27 mouse cellular contexts compared by ENCODE assay signal in the genomic region with DNA sequence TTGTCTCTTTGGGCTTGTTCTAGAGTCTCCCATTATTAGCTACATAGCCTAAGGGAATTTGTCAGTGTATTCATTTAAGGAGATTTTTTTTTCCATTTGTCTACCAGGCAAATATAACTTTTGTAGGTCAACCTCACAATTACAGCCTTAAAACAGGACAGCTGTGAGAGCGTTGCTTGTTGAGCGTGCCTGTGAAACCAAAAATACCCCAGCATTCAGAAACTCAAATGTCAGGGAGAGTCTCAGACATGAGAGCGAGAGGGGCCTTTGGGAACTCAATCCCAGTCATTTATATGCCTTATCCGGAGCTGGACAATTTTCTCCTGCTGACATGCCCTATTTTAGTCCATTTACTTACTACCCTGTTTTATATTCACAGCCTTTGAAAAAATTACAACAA.
A peak's percentile ranks its signal among the peaks of the same experiment; 100 is the strongest.
DNase-seq lines count a peak whose midpoint lies in the region; ATAC-seq and TF ChIP-seq lines count a peak whose summit lies in the region.
"Had no signal": no experiment of that assay in that cellular context is flagged by ENCODE, and none has a peak within 500 bp of the region (broad histone marks: within the 10 kb centered on the region; RNA-seq: fewer than 3 reads in every experiment).

No protein-coding gene starts in this region.

- H3K9ac ChIP-seq in kidney, postnatal 0 days (ENCODE audit: low read depth, low read length), result no peak overlapping the region
- H3K9ac ChIP-seq in kidney, embryonic 14.5 days (ENCODE audit: low read depth, low read length), result no peak overlapping the region
- H3K9ac ChIP-seq in midbrain, embryonic 11.5 days (ENCODE audit: low read length), result no peak overlapping the region
- no peak overlapping the region for H3K9ac ChIP-seq in midbrain, embryonic 15.5 days
- H3K9ac ChIP-seq: embryonic facial prominence, embryonic 12.5 days; forebrain, embryonic 12.5 days; forebrain, embryonic 15.5 days; heart, embryonic 12.5 days; heart, embryonic 15.5 days; hindbrain, embryonic 13.5 days; intestine, embryonic 15.5 days had no signal

- no peak for TF ChIP-seq POLR2A in myocyte (IDR thresholded peaks at IDR 0.05; ENCODE audit: insufficient read length, low read depth)

- H3K27me3 ChIP-seq in kidney, postnatal 0 days (ENCODE audit: insufficient read depth, low read length), result no peaks in the 10 kb centered on the region
- no peaks in the 10 kb centered on the region for H3K27me3 ChIP-seq in kidney, embryonic 14.5 days (ENCODE audit: control insufficient read depth, insufficient read depth, low read length)
- H3K27me3 ChIP-seq in midbrain, embryonic 11.5 days (ENCODE audit: control insufficient read depth, insufficient read depth, low read length), result no peaks in the 10 kb centered on the region
- H3K27me3 ChIP-seq in midbrain, embryonic 15.5 days (replicated peaks), result no peaks in the 10 kb centered on the region
- H3K27me3 ChIP-seq in myocyte (ENCODE audit: control insufficient read depth, insufficient read depth, insufficient read length), result no peaks in the 10 kb centered on the region
- H3K27me3 ChIP-seq: CH12.LX; embryonic facial prominence, embryonic 12.5 days; forebrain, embryonic 12.5 days; forebrain, embryonic 15.5 days; heart, embryonic 12.5 days; heart, embryonic 15.5 days; hindbrain, embryonic 13.5 days; intestine, embryonic 15.5 days; Patski had no signal

- H3K9me3 ChIP-seq in kidney, postnatal 0 days (replicated peaks; ENCODE audit: low read length), result no peaks in the 10 kb centered on the region
- no peaks in the 10 kb centered on the region for H3K9me3 ChIP-seq in kidney, embryonic 14.5 days (ENCODE audit: control insufficient read depth, low read length)
- H3K9me3 ChIP-seq in midbrain, embryonic 11.5 days (ENCODE audit: control insufficient read depth, low read length), result no peaks in the 10 kb centered on the region
- H3K9me3 ChIP-seq in midbrain, embryonic 15.5 days, result no peaks in the 10 kb centered on the region
- H3K9me3 ChIP-seq: embryonic facial prominence, embryonic 12.5 days; forebrain, embryonic 12.5 days; forebrain, embryonic 15.5 days; heart, embryonic 12.5 days; heart, embryonic 15.5 days; hindbrain, embryonic 10.5 days; hindbrain, embryonic 13.5 days; intestine, embryonic 15.5 days had no signal

- no peak for DNase-seq in frontal cortex, postnatal 14 days (ENCODE audit: low spot score in 2 of 2)
- peak; percentile 10 for DNase-seq in kidney, postnatal 0 days (ENCODE audit: low spot score)
- peak; percentile 79 for DNase-seq in midbrain, embryonic 11.5 days (ENCODE audit: low spot score, missing footprints)
- no peak for DNase-seq in adrenal gland, postnatal 4 days (ENCODE audit: low spot score in 2 of 2)
- DNase-seq: adrenal gland, postnatal 10 days; B cell, adult 2 months; cerebellum, adult 18-20 months; cerebellum, adult 9-10 months; cerebellum, postnatal 14 days; gastrocnemius, postnatal 36 days had no signal

- TF ChIP-seq CTCF in kidney, postnatal 0 days (IDR thresholded peaks at IDR 0.05; ENCODE audit: low read depth), result no peak

- H3K4me2 ChIP-seq in kidney, postnatal 0 days (ENCODE audit: low read length), result no peak overlapping the region
- H3K4me2 ChIP-seq in kidney, embryonic 14.5 days (replicated peaks; ENCODE audit: low read depth, low read length), result no peak overlapping the region
- no peak overlapping the region for H3K4me2 ChIP-seq in midbrain, embryonic 11.5 days
- no peak overlapping the region for H3K4me2 ChIP-seq in midbrain, embryonic 15.5 days
- H3K4me2 ChIP-seq in myocyte (ENCODE audit: low read depth), result peak overlapping the region; percentile 12
- H3K4me2 ChIP-seq: embryonic facial prominence, embryonic 12.5 days; forebrain, embryonic 12.5 days; forebrain, embryonic 15.5 days; heart, embryonic 12.5 days; heart, embryonic 15.5 days; hindbrain, embryonic 13.5 days; intestine, embryonic 15.5 days had no signal

- no peak overlapping the region for H3ac ChIP-seq in myocyte (ENCODE audit: control insufficient read depth, insufficient read length)

- 47% methylated on average over 4 of the region's 4 CpGs for WGBS in kidney, postnatal 0 days
- WGBS in kidney, embryonic 14.5 days, result 66% methylated on average over 4 of the region's 4 CpGs
- 84% methylated on average over 4 of the region's 4 CpGs for WGBS in midbrain, embryonic 11.5 days
- WGBS in midbrain, embryonic 15.5 days, result 72% methylated on average over 4 of the region's 4 CpGs

- H3K36me3 ChIP-seq in kidney, postnatal 0 days (ENCODE audit: insufficient read depth, low read length), result no peaks in the 10 kb centered on the region
- no peaks in the 10 kb centered on the region for H3K36me3 ChIP-seq in kidney, embryonic 14.5 days (ENCODE audit: control insufficient read depth, insufficient read depth, low read length)
- H3K36me3 ChIP-seq in midbrain, embryonic 11.5 days (ENCODE audit: control insufficient read depth, insufficient read depth, low read length), result no peaks in the 10 kb centered on the region
- H3K36me3 ChIP-seq in midbrain, embryonic 15.5 days (replicated peaks), result no peaks in the 10 kb centered on the region
- H3K36me3 ChIP-seq in myocyte (ENCODE audit: control insufficient read depth, insufficient read depth), result no peaks in the 10 kb centered on the region
- H3K36me3 ChIP-seq: embryonic facial prominence, embryonic 12.5 days; forebrain, embryonic 12.5 days; forebrain, embryonic 15.5 days; G1E; heart, embryonic 12.5 days; heart, embryonic 15.5 days; hindbrain, embryonic 10.5 days; intestine, embryonic 15.5 days had no signal

- no peak overlapping the region for H3K4me3 ChIP-seq in kidney, postnatal 0 days (replicated peaks; ENCODE audit: low read depth, low read length)
- no peak overlapping the region for H3K4me3 ChIP-seq in kidney, embryonic 14.5 days (ENCODE audit: low read length)
- no peak overlapping the region for H3K4me3 ChIP-seq in midbrain, embryonic 11.5 days (ENCODE audit: low read depth, low read length)
- H3K4me3 ChIP-seq in midbrain, embryonic 15.5 days, result no peak overlapping the region
- H3K4me3 ChIP-seq in myocyte, result no peak overlapping the region
- H3K4me3 ChIP-seq: embryonic facial prominence, embryonic 12.5 days; erythroblast, embryonic 14.5 days; forebrain, embryonic 12.5 days; forebrain, embryonic 15.5 days; heart, embryonic 12.5 days; heart, embryonic 15.5 days; hindbrain, embryonic 10.5 days; hindbrain, embryonic 13.5 days; intestine, embryonic 15.5 days had no signal

- H3K79me2 ChIP-seq in myocyte (ENCODE audit: control insufficient read depth, insufficient read depth), result no peaks in the 10 kb centered on the region

- no peak overlapping the region for H3K27ac ChIP-seq in kidney, postnatal 0 days
- no peak overlapping the region for H3K27ac ChIP-seq in kidney, embryonic 14.5 days (ENCODE audit: low read depth, low read length)
- H3K27ac ChIP-seq in midbrain, embryonic 11.5 days (ENCODE audit: low read depth, low read length), result no peak overlapping the region
- no peak overlapping the region for H3K27ac ChIP-seq in midbrain, embryonic 15.5 days
- H3K27ac ChIP-seq: embryonic facial prominence, embryonic 12.5 days; forebrain, embryonic 12.5 days; forebrain, embryonic 15.5 days; heart, embryonic 15.5 days; hindbrain, embryonic 10.5 days; hindbrain, embryonic 13.5 days; intestine, embryonic 15.5 days had no signal

- peak; percentile 87 for ATAC-seq in frontal cortex, adult (ENCODE audit: low TSS enrichment)
- no peak for ATAC-seq in kidney, postnatal 0 days (replicated peaks; ENCODE audit: low FRiP score, low read depth)
- no peak for ATAC-seq in kidney, embryonic 14.5 days (ENCODE audit: low FRiP score, low TSS enrichment)
- no peak for ATAC-seq in midbrain, embryonic 11.5 days (ENCODE audit: low FRiP score)
- ATAC-seq in midbrain, embryonic 15.5 days (replicated peaks), result no peak
- ATAC-seq: forebrain, embryonic 15.5 days; hindbrain, embryonic 16.5 days; intestine, embryonic 15.5 days; Patski had no signal

- no peaks in the 10 kb centered on the region for H3K4me1 ChIP-seq in kidney, postnatal 0 days (replicated peaks; ENCODE audit: insufficient read depth, low read length)
- no peaks in the 10 kb centered on the region for H3K4me1 ChIP-seq in kidney, embryonic 14.5 days (ENCODE audit: control insufficient read depth, insufficient read depth, low read length)
- H3K4me1 ChIP-seq in midbrain, embryonic 11.5 days (ENCODE audit: control insufficient read depth, insufficient read depth, low read length), result no peaks in the 10 kb centered on the region; the same call in 1 of the 2 replicates
- H3K4me1 ChIP-seq in midbrain, embryonic 15.5 days, result peaks cover 7% of the 10 kb centered on the region
- H3K4me1 ChIP-seq: heart, embryonic 12.5 days; heart, embryonic 15.5 days; intestine, embryonic 15.5 days had no signal

TF ChIP-seq in myocyte, 11 proteins besides CTCF, POLR2A, EP300 and RAD21:
- no peak for TF ChIP-seq POLR2AphosphoS2 (IDR thresholded peaks at IDR 0.05; ENCODE audit: insufficient read length, low read depth)
- no peak for TF ChIP-seq CEBPB (IDR thresholded peaks at IDR 0.05; ENCODE audit: insufficient read depth, poor library complexity, severe bottlenecking)
- no peak for TF ChIP-seq REST (IDR thresholded peaks at IDR 0.05; ENCODE audit: insufficient read depth, insufficient read length)
- TF ChIP-seq MYOD1 (IDR thresholded peaks at IDR 0.05; ENCODE audit: control insufficient read depth in 1 of 3, insufficient read length in 2 of 3, low read depth in 2 of 3), result no peak
- no peak for TF ChIP-seq MAX (IDR thresholded peaks at IDR 0.05; ENCODE audit: low read depth)
- no peak for TF ChIP-seq E2F4 (IDR thresholded peaks at IDR 0.05; ENCODE audit: insufficient read depth)
- TF ChIP-seq TCF3 (IDR thresholded peaks at IDR 0.05; ENCODE audit: insufficient read length, low read depth), result no peak
- no peak for TF ChIP-seq SRF (IDR thresholded peaks at IDR 0.05; ENCODE audit: control insufficient read depth, insufficient read length, low read depth)
- no peak for TF ChIP-seq TCF12 (IDR thresholded peaks at IDR 0.05; ENCODE audit: insufficient read depth, poor library complexity, severe bottlenecking)
- TF ChIP-seq USF1 (IDR thresholded peaks at IDR 0.05; ENCODE audit: low read depth), result no peak
- TF ChIP-seq MYOG (IDR thresholded peaks at IDR 0.05; ENCODE audit: control insufficient read depth in 1 of 3, insufficient read depth in 1 of 3, insufficient read length in 2 of 3, low read depth in 2 of 3), result no peak
TF ChIP-seq in myocyte: peak in this region for 0.

Comparison
In these comparisons a context has a peak if more than half of its experiments do, and no peak if none do; other contexts are left out.
1. DNase-seq: peak in kidney, postnatal 0 days (single experiment) and midbrain, embryonic 11.5 days (single experiment); none in frontal cortex, postnatal 14 days (0 of 2) and adrenal gland, postnatal 4 days (0 of 2).